Mouse (Mus musculus) small intestine, adult 2 months (tissue): ENCODE measurements around the gene Slc2a13. TPM values are rescaled to one million over a fixed set of nuclear protein-coding genes. Genes with fewer than 3 reads are reported as not detected.

Experiments
- H3K27ac ChIP-seq: fragments of 200-500 bp; 2 replicates; pipeline ENCODE4 v1.5.1; 2012; ENCODE audit warnings: low read depth, low read length, control low read depth, inconsistent platforms; ENCODE audit not compliant: insufficient read depth
- H3K27me3 ChIP-seq: fragments of 200-500 bp; 2 replicates; pipeline ENCODE4 v1.6.1; 2012; ENCODE audit warnings: mild to moderate bottlenecking, moderate library complexity, low read length, inconsistent platforms; ENCODE audit not compliant: control insufficient read depth, insufficient read depth
- H3K36me3 ChIP-seq: fragments of 200-500 bp; 2 replicates; pipeline ENCODE4 v1.6.1; 2012; ENCODE audit warnings: mild to moderate bottlenecking, low read length, control low read depth, inconsistent platforms; ENCODE audit not compliant: control insufficient read depth, insufficient read depth
- H3K4me1 ChIP-seq: fragments of 200-500 bp; 2 replicates; pipeline ENCODE4 v1.6.1; 2012; ENCODE audit warnings: low read length, inconsistent platforms, mixed read lengths; ENCODE audit not compliant: control insufficient read depth, insufficient read depth, insufficient read length
- H3K4me3 ChIP-seq: fragments of 200-500 bp; 2 replicates; pipeline ENCODE4 v1.5.1; 2012; ENCODE audit warnings: low read depth, mild to moderate bottlenecking, control low read depth, inconsistent platforms, low read length, moderate library complexity
- CTCF ChIP-seq: fragments of 200-500 bp; IDR thresholded peaks from 2 replicates; pipeline ENCODE4 v1.5.1; 2012; ENCODE audit warnings: low read depth, mild to moderate bottlenecking, control low read depth, inconsistent platforms, low read length, moderate library complexity, mixed read lengths; ENCODE audit not compliant: insufficient replicate concordance, insufficient read length; ENCODE audit errors: extremely low read depth
- POLR2A ChIP-seq: fragments of 200-500 bp; IDR thresholded peaks from 2 replicates; pipeline ENCODE4 v1.6.1; 2012; ENCODE audit warnings: low read depth, mild to moderate bottlenecking, control low read depth, inconsistent platforms, low read length, moderate library complexity
- WGBS: fragments of 180-500 bp; shearing (Covaris S2); methylation state at CpG from one replicate; pipeline ENCODE4 v1.1.7; 2018; 5-methylcytosine and 5-hydroxymethylcytosine counted together
- polyA plus RNA-seq: library from polyadenylated mRNA; depleted of rRNA; stranded (reverse); fragments of >200 nt; gene quantifications from 2 replicates; pipeline ENCODE4 v1.2.3, GENCODE M21; 2012

The Slc2a13 gene
- polyA plus RNA-seq, 1 experiment: 0.71 TPM

DNA sequence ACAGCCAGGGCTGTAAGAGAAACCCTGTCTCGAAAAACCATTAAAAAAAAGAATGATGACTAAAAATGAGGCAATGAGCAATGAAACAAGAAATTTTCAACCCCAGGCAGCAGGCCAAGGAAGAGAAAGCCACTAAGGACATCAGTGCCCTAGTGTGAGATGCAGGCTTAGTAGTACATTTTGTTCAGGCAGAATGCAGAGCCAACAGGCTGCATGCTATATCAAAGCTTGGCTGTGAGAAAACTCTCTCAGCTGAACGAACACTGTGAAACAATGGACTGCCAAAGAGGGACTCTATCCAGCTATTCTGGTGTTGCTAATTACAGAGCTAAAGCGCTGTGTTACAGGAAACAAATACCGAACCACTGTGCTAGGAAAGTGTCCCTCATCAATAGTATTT, 256.1 kb downstream of the Slc2a13 start:
- H3K4me3 ChIP-seq: no peak overlapping the region
- H3K27me3 ChIP-seq: no peaks in the 10 kb centered on the region
- no peaks in the 10 kb centered on the region for H3K36me3 ChIP-seq
- no peak overlapping the region for H3K27ac ChIP-seq
- 74% methylated on average over 4 of the region's 4 CpGs for WGBS
- no peaks in the 10 kb centered on the region for H3K4me1 ChIP-seq
- TF ChIP-seq CTCF (no peak), POLR2A (no peak)

DNA sequence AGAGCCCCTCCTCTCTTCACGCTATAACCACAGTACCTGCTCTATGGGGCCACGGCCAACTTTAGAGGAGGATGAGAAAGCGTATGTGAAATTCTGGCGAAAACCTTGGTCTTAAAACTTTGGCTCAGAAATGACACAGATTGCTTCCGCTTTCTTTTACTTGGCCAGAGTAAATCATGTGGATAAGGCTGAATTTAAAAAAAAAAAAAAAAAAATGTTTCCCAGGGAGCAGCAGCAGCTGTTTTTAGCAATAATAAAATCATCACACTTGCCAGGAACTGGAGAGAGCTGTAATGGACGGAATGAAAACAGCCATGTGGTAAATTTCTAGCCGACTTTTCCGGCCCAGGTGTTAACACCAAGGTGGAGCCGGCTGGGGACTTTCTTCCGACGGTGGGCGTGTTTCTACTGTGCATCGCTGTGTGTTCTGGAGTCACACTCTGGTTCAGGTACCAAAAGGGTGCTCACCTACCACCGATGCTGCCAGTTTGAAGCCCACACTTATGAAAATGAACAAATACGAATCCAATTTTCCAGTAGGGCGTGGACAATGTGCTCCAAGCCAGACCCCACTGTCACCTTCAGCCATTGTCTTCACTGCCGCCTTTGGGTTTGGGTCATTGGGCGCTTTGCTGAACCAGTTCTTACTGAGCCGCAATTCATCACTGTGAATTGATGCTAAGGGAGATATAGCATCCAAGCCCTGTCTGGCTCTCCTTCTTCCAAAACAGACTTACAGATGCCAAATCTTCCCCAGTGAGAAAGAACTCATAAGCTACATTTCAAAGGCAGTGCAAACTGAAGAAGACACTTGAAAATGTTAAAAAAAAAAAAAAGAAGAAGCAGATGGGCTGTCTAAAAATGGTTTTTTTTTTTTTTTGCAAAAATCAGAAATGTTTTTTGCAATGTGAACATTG, 258.4 kb downstream of the Slc2a13 start:
- Histone ChIP-seq H3K27me3 (no peaks in the 10 kb centered on the region), H3K27ac (no peak overlapping the region), H3K4me1 (no peaks in the 10 kb centered on the region), H3K4me3 (no peak overlapping the region), H3K36me3 (no peaks in the 10 kb centered on the region)
- WGBS: 80% methylated on average over 19 of the region's 19 CpGs
- no peak for TF ChIP-seq CTCF
- no peak for TF ChIP-seq POLR2A

DNA sequence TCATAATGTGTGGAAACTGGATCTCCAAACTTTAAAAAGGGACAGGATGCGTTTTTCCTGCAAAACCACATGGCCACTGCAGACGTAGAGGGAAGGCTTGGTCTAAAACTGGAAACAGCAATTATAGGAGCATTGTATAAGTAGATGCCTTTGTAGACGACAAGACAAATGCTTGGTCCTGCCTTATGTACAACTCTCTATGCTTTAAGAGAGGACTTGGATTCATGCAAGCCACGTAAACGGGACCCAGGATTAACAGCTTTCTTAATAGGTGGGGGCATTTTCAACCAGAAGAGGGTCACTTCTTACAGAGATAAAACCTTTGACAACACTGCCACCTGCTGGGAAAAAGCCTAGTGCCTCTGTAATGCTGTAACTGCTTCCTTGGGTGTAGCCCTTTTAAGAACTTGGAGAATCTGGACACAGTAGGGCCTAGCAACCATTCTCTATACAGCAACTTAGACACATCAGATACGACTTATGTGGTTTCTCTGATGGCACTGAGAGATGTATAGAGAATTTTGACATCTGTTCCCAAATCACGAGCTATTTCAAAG, 268.7 kb downstream of the Slc2a13 start:
- TF ChIP-seq POLR2A: no peak
- TF ChIP-seq CTCF: no peak
- Histone ChIP-seq H3K4me3 (no peak overlapping the region), H3K4me1 (no peaks in the 10 kb centered on the region), H3K36me3 (no peaks in the 10 kb centered on the region), H3K27me3 (no peaks in the 10 kb centered on the region), H3K27ac (no peak overlapping the region)
- WGBS: 52% methylated on average over 7 of the region's 7 CpGs

DNA sequence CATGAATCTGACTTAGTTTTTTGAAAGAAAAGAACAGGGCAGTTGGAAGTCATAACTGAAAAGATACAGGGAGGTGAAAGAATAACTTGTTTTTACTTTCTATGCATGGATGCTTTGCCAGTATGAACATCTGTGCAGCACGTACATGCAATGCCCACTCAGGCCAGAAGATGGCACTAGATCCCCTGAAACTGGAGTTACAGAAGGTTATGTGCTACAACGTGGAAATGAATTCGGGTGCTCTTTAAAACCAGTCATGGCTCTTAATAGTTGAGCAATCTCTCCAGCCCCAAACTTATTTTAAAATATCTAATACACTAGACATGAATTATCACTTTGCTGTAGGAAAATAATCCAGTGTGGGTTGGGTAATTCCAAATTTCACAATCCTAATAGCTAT, 271.7 kb downstream of the Slc2a13 start:
- Histone ChIP-seq H3K27ac (no peak overlapping the region), H3K36me3 (no peaks in the 10 kb centered on the region), H3K4me3 (no peak overlapping the region), H3K4me1 (no peaks in the 10 kb centered on the region), H3K27me3 (no peaks in the 10 kb centered on the region)
- TF ChIP-seq CTCF: no peak
- TF ChIP-seq POLR2A: no peak
- 3% methylated on average over 3 of the region's 3 CpGs for WGBS

GRCm38 (mm10) chr15:91299319-91299835, 273.7 kb downstream of the Slc2a13 start:
- no peaks in the 10 kb centered on the region for H3K36me3 ChIP-seq
- H3K27ac ChIP-seq: no peak overlapping the region
- no peak for TF ChIP-seq POLR2A
- no peak for TF ChIP-seq CTCF
- WGBS: 87% methylated on average over 11 of the region's 11 CpGs
- no peaks in the 10 kb centered on the region for H3K27me3 ChIP-seq
- H3K4me1 ChIP-seq: no peaks in the 10 kb centered on the region
- H3K4me3 ChIP-seq: no peak overlapping the region

DNA sequence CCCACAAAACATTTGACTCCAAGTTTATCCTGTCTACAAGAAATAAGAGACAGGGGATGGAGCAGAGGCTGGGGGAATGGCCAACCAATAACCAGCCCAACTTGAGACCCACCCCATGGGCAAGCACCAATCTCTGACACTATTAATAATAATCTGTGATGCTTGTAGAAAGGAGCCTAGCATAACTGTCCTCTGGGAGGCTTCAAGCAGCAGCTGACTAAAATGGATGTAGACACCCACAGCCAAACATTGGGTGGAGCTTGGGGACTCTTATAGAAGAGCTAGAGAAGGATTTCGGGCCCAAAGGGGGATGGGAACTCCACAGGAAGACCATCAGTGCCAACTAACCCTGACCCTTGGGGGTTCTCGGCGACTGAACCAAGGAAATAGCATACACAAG, 289.6 kb downstream of the Slc2a13 start:
- 85% methylated on average over 3 of the region's 3 CpGs for WGBS
- TF ChIP-seq POLR2A: no peak
- TF ChIP-seq CTCF: no peak
- H3K27ac ChIP-seq: no peak overlapping the region
- no peaks in the 10 kb centered on the region for H3K27me3 ChIP-seq
- H3K4me1 ChIP-seq: no peaks in the 10 kb centered on the region
- H3K4me3 ChIP-seq: no peak overlapping the region
- H3K36me3 ChIP-seq: no peaks in the 10 kb centered on the region

DNA sequence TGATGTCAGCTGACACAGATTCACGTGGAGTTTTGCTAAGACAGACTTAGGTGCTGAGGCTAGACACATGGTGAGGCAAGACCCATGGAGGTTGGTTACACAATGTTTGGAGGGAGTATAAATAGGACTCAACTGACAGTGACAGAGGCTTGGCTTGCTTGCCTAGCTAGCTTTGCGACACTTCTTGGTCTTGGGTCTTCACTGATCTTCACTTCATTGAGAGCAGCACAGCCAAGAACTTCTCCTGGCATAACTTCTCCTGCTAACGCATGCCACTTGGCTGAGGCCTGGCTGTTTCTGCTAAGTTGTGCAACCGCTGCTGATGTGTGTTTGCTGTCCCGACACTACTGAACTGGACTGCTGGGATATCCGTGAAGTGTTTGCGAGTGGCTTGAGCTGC, 290.2 kb downstream of the Slc2a13 start:
- no peaks in the 10 kb centered on the region for H3K36me3 ChIP-seq
- no peaks in the 10 kb centered on the region for H3K4me1 ChIP-seq
- H3K27ac ChIP-seq: no peak overlapping the region
- 81% methylated on average over 7 of the region's 7 CpGs for WGBS
- H3K4me3 ChIP-seq: no peak overlapping the region
- TF ChIP-seq CTCF (no peak), POLR2A (no peak)
- no peaks in the 10 kb centered on the region for H3K27me3 ChIP-seq
